Mouse (Mus musculus) retina, postnatal 7 days (tissue): ENCODE measurements at regions not wholly inside any gene's neighbourhood (a gene's known extent, or its start where the extent isn't known, plus 50 kb on each side); places are given as distances from the start of the nearest gene placed in this dataset.

Source experiments
- DNase-seq: peaks from one replicate; pipeline ENCODE4 v3.0.0-alpha.2; 2012; ENCODE audit warnings: low read depth, low spot score

DNA sequence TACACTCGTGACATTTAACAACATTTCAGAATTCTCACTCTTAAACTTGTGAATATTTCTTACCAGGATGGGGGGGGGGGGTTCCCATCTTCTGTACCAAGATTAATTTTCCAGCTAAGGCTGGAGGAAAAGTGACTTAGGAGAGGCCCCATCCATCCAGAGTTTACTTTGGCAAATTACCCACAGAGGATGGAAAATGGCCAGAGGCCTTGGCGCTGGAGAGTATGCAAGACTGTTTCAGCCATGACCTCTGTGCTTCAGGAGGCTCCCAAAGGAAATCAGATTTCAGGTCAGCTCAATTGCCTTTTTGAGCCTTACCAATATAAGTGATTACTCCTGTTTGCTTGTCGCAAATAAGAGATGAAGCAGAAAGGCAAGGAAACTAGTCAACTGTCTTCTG is 143.4 kb upstream of the F930015N05Rik start:
- no peak for DNase-seq

DNA sequence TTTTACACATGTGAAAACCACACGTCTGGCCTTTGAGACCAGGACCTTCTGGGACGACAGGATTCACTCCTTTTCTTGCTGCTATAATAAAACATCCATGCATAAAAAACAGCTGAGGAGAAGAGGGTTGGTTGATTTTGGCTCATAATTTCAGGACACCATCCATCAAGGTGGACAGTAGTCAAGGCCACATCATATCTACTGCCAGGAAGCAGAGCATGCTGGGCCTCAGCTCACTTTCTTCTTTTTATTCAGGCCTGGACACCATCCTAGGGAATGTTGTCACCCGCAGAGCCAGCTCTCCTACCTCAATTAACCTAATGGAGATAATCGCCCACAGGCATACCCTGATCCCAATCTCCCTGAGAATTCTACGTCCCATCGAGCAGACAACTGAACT is 149.6 kb upstream of the F930015N05Rik start:
- DNase-seq: no peak

DNA sequence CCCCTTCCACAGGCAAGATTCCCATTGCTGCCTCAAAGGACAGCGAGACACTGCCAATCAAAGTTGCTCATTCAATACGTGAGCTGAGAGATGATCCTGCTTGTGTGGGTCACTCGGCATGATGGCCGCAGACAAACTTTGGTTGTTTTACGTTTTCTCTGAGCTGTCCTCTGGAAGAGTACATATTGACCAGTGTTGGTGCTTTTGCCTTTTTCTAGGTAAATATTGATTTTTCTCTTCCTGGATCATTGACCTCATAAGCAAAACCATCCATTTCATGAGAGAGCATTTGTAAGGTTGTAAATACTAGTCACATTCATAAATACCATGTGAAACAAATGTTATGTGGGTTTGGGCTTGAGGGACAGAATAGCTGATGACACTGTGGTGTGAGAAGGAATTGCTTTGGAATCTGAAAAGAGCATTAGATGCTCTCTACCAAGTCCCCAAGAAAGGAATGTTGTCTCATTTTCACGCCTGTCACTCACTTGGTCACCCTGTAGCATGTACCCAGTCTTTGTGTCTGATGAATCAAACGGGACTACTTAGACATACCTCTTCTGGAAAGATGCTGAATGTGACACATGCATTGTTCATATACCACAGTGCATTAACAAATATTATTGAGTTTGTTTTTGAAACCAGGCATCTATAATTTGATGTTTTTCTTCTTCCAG is 150.7 kb upstream of the F930015N05Rik start:
- DNase-seq: no peak

DNA sequence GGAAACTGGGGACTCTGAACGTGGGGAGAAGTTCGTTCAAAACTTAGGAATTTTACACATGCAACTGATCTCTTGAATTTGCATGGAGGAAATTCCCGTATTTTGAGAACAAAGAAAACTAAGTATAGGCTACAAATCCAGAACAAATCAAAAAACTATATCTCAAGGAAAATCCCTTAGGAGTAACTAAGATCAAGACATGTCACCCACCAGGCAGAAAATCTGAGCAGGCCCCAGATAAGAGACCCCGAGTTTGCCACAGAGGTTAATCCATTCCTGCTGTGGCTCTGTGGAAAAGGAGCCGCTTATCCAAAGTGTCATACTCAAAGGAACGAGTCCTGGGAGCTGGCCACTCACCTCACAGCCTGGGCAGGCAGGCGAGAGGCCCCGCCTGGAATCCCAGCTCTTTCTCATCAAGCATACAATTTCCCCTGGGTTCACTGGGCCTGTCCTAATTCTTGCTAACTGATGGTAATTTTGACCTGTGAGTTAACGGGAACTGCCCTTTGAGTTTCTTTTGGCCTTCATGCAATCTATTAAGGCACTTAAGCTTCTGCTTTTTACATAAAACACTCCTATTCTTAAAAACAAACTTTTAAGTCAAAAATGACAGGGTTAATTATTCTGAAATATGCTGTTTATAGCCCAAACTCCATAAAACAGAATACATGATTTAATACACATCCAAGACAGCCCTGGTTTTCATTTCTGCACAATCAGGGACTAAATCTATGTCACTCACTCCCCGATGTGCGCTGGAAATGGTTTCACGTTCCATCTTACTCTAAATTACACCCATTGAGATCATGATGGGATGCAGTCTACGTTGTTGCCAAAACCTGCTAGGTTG is 151.5 kb upstream of the F930015N05Rik start:
- no peak for DNase-seq

- DNase-seq: no peak
Observed at GRCm38 (mm10) chr11:64588601-64588989, 152.1 kb upstream of the F930015N05Rik start.

- DNase-seq: no peak
Observed at GRCm38 (mm10) chr11:64589026-64589425, 152.6 kb upstream of the F930015N05Rik start.

DNA sequence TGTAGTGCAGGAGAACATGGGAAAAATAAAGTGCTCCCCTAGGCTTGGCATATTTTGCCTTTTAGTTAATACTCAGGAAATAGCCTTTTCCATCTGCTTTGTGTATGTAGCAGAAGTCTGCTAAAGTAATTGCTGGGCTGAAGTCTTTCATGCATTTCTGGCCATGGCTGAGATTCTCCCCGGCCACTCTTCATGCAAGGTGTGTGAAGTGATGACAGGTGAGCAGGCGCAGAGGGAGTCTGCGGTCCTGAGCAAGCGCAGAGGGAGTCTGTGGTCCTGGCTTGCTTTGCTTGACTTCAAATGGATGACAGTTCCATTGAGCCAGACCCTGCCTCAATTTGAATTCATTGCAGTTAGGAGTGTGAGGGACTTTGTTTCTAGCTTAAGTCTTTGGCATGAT is 153.6 kb upstream of the F930015N05Rik start:
- DNase-seq: no peak

- no peak for DNase-seq
Observed at GRCm38 (mm10) chr11:64592253-64592652, 155.8 kb upstream of the F930015N05Rik start.

GRCm38 (mm10) chr11:64597305-64597704 is 160.9 kb upstream of the F930015N05Rik start:
- DNase-seq: no peak

DNA sequence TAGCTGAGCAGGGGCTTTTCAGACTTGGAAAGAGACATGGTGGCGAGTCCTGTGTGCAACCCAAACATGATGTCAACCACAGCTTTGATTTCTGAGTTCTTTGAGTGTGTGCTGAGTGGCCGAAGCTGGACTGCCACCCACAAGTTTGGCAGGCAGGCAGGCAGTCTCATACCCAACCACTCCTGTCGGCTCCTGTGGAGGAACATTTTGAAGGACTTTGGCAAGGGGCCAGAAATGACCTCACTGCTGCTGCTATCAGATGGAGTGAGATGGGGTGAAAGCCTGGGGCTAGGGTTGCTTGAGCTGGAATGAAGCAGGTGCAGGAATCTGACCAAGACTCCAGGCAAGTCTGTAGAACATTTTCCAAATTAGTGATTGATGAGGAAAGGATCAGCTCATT is 162.7 kb upstream of the F930015N05Rik start:
- DNase-seq: no peak

DNA sequence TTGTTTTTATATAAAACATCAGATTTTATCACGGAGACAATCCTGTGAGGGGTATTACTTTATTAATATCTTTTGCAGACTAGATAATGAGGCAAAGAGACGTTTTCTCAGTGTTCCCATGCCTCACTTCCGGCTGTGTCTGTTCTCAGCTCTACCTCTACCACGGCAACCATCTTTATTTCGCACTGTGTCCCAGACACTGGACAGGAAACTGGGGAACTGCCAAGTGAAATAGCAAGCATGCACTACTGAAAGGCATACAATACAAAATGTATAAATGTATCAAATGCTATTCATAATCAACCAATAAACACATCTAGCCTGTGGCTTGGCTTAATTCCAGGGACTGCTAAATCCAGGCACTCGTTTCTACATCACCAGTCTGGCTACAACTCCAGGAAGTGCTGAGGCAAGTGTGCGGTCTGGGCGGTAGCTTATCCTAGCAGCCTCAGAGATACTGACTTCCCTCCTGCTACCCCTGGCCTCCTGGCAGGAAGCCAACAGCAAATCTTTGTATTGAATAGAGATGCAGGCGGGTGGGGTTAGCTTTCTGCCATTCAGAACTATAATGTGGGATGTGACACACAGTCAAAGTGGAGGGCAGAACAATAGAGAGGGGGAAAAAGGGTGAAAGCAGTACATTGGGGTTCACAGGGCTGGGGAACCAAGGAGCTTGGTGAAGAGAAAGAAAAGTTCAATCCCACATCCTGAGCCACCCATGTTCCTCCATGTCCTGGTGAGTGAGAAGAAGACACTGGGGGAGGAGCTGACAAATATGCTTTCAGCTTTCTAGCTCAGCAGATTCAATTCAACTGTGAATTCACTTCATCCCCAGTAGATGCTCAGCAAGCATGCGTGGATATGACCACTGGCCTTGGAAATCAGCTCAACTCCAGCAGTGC is 164.0 kb upstream of the F930015N05Rik start:
- no peak for DNase-seq

- DNase-seq: no peak
Observed at GRCm38 (mm10) chr11:64609043-64609442, 172.6 kb upstream of the F930015N05Rik start.

GRCm38 (mm10) chr11:64610724-64611123 is 174.3 kb upstream of the F930015N05Rik start:
- no peak for DNase-seq

GRCm38 (mm10) chr11:64615140-64615539 is 178.7 kb upstream of the F930015N05Rik start:
- no peak for DNase-seq

DNA sequence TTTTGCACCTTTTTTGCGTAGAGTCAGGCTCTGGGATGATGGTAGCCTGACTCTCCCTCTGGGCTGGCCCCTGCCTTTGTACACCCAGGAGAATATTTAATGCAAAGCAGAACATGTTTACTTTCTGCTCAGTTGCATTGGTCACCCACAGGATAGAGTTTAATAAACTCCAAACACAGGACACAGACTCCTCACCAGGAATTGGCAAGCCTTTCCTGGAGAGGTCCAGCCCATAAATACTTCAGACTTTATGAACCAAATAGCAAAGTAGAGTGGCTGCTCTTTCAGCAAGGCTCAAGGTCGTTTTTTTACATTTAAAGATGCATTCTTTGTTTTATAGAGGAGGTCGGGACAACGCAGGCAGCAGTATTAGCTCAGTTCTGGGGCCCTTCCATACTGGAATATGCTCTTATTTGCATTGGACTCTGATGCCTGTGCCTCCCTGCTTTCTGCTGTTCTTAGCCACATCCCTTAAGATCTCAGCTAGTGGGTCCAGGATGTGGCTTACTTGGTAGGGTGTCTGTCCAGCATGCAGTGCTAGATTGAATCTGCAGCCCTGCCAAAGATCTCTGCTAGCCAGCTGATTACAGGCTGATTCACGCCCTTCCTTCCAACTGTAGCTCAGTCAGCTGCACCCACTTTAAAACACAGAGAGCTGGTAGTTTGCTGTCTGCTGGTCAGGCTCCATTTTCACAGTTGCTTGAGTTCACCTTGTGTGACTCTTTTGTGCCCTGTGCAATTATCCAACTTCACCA is 182.4 kb upstream of the F930015N05Rik start:
- no peak for DNase-seq

- no peak for DNase-seq
Observed at GRCm38 (mm10) chr11:64627180-64627579, 190.7 kb upstream of the F930015N05Rik start.

DNA sequence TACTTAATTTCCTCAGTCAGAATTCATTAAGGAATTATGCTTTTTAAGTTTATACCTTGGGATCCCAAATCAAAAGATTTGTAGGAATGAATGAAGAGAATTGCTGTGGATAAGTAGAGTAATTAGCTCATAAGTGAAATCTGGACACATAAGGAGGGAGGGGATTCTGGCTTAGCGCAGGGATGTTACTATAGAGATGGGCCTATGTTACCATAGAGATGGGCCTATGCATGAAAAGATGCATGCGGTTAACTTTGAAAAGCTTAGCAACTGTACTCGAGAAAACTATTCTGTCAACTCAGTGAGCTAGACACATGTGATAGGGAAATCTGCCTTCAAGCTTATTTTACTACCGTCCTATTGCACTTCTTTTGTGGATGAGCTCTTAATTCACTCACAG is 204.5 kb upstream of the F930015N05Rik start:
- DNase-seq: no peak

GRCm38 (mm10) chr11:64643171-64643570 is 206.7 kb upstream of the F930015N05Rik start:
- no peak for DNase-seq

DNA sequence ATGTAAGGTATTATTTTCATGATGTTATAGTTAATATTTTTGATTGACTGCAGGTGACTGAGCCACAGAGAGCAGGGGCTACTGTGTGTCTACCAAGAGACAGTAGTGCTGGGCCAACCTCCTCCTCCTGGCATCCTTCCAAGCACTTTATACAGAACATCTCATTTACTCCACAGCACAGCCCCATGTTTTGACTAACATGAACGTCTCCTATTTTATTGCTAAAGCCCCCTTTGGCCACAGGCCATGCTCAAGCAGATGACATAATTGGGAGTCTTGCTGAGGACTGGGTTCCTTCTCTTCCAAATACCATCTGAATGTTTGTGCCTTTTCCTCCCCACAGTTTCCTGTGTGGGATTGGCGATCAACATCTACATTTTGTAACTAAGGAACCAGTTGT is 211.5 kb upstream of the F930015N05Rik start:
- DNase-seq: no peak

DNA sequence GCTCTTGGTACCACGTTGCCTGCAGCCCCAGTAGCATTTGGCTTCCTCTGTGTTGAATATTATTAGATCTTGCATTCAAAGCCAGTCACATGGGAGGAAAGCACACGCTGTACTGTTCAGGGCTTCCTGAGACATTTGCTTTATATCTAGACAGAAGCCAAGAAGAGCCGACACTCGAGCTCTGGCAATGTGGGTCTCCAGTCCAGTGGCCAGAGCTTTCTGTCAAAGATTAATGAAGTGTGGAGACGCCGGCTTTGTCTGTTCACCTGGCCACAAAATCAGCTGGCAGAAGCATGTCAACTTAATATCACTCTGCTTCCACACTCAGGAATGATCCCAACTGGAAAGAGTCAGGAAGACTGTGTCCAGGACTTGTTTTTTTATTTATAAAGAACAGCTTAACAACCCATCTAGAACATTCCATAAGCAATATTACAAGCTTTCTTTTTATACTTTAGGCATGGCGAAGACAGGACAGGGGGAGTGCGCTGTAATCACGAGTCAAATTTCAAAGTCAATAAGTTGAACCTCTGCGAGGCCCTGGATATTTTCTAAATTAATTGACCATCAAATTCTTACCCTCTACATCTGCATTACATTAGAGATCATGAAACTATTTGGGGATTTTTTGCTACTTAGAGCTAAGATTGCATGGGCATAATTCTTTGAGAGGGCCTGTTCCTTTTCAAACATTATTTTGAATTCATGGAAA is 214.3 kb upstream of the F930015N05Rik start:
- DNase-seq: no peak

- DNase-seq: no peak
Observed at GRCm38 (mm10) chr11:64652811-64653210, 216.4 kb upstream of the F930015N05Rik start.
